ENCODE assay signal across 21 mouse cellular contexts in genomic region chr8:64738916-64739315, GRCm38 (mm10). TPM values are rescaled to one million over a fixed set of nuclear protein-coding genes. Genes with fewer than 3 reads are reported as not detected.
DNase-seq lines count a peak whose midpoint lies in the region; ATAC-seq and TF ChIP-seq lines count a peak whose summit lies in the region.
"Had no signal": no experiment of that assay in that cellular context is flagged by ENCODE, and none has a peak within 500 bp of the region (broad histone marks: within the 10 kb centered on the region; RNA-seq: fewer than 3 reads in every experiment).

No protein-coding gene starts in this region.

- no peaks in the 10 kb centered on the region for H3K4me1 ChIP-seq in lung, postnatal 0 days (ENCODE audit: insufficient read depth, low read depth, low read length)
- H3K4me1 ChIP-seq: embryonic facial prominence, embryonic 15.5 days had no signal

- H3K27me3 ChIP-seq in lung, postnatal 0 days (replicated peaks; ENCODE audit: insufficient read depth, low read length) = no peaks in the 10 kb centered on the region
- H3K27me3 ChIP-seq: embryonic facial prominence, embryonic 15.5 days; heart, embryonic 12.5 days; hindbrain, embryonic 12.5 days; Patski had no signal

- TF ChIP-seq EP300 in lung, postnatal 0 days (IDR thresholded peaks at IDR 0.05) = no peak

- no peak overlapping the region for H3K27ac ChIP-seq in lung, postnatal 0 days (ENCODE audit: low read length)
- H3K27ac ChIP-seq: embryonic facial prominence, embryonic 15.5 days; hindbrain, embryonic 12.5 days had no signal

- no peak for ATAC-seq in lung, postnatal 0 days
- ATAC-seq: activated CD4-positive, CD25-positive, alpha-beta regulatory T cell, adult 4 months; hindbrain, embryonic 16.5 days; Patski had no signal

- H3K9ac ChIP-seq in lung, postnatal 0 days (replicated peaks; ENCODE audit: low read depth) = no peak overlapping the region
- H3K9ac ChIP-seq: embryonic facial prominence, embryonic 15.5 days; heart, embryonic 12.5 days; hindbrain, embryonic 12.5 days had no signal

- H3K4me3 ChIP-seq in lung, postnatal 0 days (ENCODE audit: low read depth, low read length) = no peak overlapping the region
- H3K4me3 ChIP-seq: embryonic facial prominence, embryonic 15.5 days; erythroblast, embryonic 14.5 days; heart, embryonic 12.5 days; hindbrain, embryonic 12.5 days had no signal

- no peaks in the 10 kb centered on the region for H3K36me3 ChIP-seq in lung, postnatal 0 days (ENCODE audit: insufficient read depth, low read length)
- H3K36me3 ChIP-seq: embryonic facial prominence, embryonic 15.5 days; heart, embryonic 12.5 days had no signal

- DNase-seq in cerebellum, postnatal 14 days = peak; percentile 11 to 17
- no peak for DNase-seq in cerebellum, adult 9-10 months
- peak; percentile 23 for DNase-seq in heart, adult 11 months
- no peak for DNase-seq in heart, postnatal 4 days
- DNase-seq in lung, postnatal 0 days (ENCODE audit: low spot score) = peak; percentile 18
- DNase-seq in lung, postnatal 25 days (ENCODE audit: low spot score) = no peak
- peak; percentile 84 for DNase-seq in brain, embryonic 14.5 days (ENCODE audit: low read depth)
- DNase-seq in frontal cortex, postnatal 10 days (ENCODE audit: low spot score in 2 of 2) = no peak
- DNase-seq: adrenal gland, postnatal 14 days; cerebellum, adult 18-20 months; cerebellum, postnatal 36 days; gastrocnemius, postnatal 10 days; kidney, adult 11 months had no signal

- no peak for TF ChIP-seq POLR2A in brain, embryonic 14.5 days (IDR thresholded peaks at IDR 0.05; ENCODE audit: borderline replicate concordance, extremely low read depth, insufficient read depth, insufficient read length, poor library complexity, severe bottlenecking)

- WGBS in lung, postnatal 0 days = 65% methylated on average over 1 of the region's 1 CpGs

- H3K9me3 ChIP-seq in lung, postnatal 0 days (ENCODE audit: low read length) = no peaks in the 10 kb centered on the region
- H3K9me3 ChIP-seq: embryonic facial prominence, embryonic 15.5 days; heart, embryonic 12.5 days; hindbrain, embryonic 12.5 days had no signal

- H3K4me2 ChIP-seq in lung, postnatal 0 days (replicated peaks; ENCODE audit: low read depth, low read length) = no peak overlapping the region
- H3K4me2 ChIP-seq: embryonic facial prominence, embryonic 15.5 days; heart, embryonic 12.5 days; hindbrain, embryonic 12.5 days had no signal

- TF ChIP-seq CTCF in lung, postnatal 0 days (IDR thresholded peaks at IDR 0.05) = no peak
- TF ChIP-seq CTCF in brain, embryonic 14.5 days (IDR thresholded peaks at IDR 0.05; ENCODE audit: borderline replicate concordance, extremely low read depth, insufficient read depth, insufficient read length) = no peak

RNA-seq across cellular contexts. Expression of gene Msmo1, which starts 5.3 kb away (rescaled TPM):
- total RNA-seq in heart, postnatal 4 days (2021) = 10 to 100 TPM; 30.7 to 30.9 TPM
- 83.1 and 87.7 TPM in 2 replicates for polyA plus RNA-seq in lung, postnatal 0 days (2015; fragmentation: Nextera tagmentation; extraction: Ambion mirVana)
- 88.1 and 93.4 TPM in 2 replicates for polyA plus RNA-seq in brain, embryonic 14.5 days (2012; rRNA removed)

RNA-seq across cellular contexts. Expression of gene Cpe, which starts 46.1 kb away (rescaled TPM):
- 100 to 1,000 TPM; 182 to 200 TPM for total RNA-seq in heart, postnatal 4 days (2021)
- 35.3 and 47.3 TPM in 2 replicates for polyA plus RNA-seq in lung, postnatal 0 days (2015; fragmentation: Nextera tagmentation; extraction: Ambion mirVana)
- polyA plus RNA-seq in brain, embryonic 14.5 days (2012; rRNA removed) = 200 and 339 TPM in 2 replicates
- total RNA-seq: MEL had no signal
- polyA plus RNA-seq: erythroblast, embryonic 14.5 days had no signal

Comparison
In these comparisons a context has a peak if more than half of its experiments do, and no peak if none do; other contexts are left out.
1. DNase-seq: peak in cerebellum, postnatal 14 days (2 of 2), heart, adult 11 months (single experiment), lung, postnatal 0 days (single experiment) and brain, embryonic 14.5 days (single experiment); none in cerebellum, adult 9-10 months (single experiment), heart, postnatal 4 days (single experiment), lung, postnatal 25 days (single experiment) and frontal cortex, postnatal 10 days (0 of 2).